Mouse (Mus musculus): ENCODE measurements around the gene Mcoln1. TPM values are rescaled to one million over a fixed set of nuclear protein-coding genes. Genes with fewer than 3 reads are reported as not detected.

Mcoln1 gene
- total RNA-seq, 1 experiment from 2014 or later: 80.5 TPM

- ATAC-seq (ENCODE audit: extremely low read depth, insufficient number of reproducible peaks, low FRiP score, poor library complexity, severe bottlenecking): no peak
These were observed 39.8 kb downstream of the Mcoln1 start for GRCm38 (mm10) chr8:3540076-3540475.

- no peak for ATAC-seq (ENCODE audit: extremely low read depth, insufficient number of reproducible peaks, low FRiP score, poor library complexity, severe bottlenecking)
These were observed 46.3 kb downstream of the Mcoln1 start for GRCm38 (mm10) chr8:3546511-3546910.

GRCm38 (mm10) chr8:3552240-3552639, 52.0 kb downstream of the Mcoln1 start:
- ATAC-seq (ENCODE audit: extremely low read depth, insufficient number of reproducible peaks, low FRiP score, poor library complexity, severe bottlenecking): no peak

- no peak for ATAC-seq (ENCODE audit: extremely low read depth, insufficient number of reproducible peaks, low FRiP score, poor library complexity, severe bottlenecking)
These were observed 55.9 kb downstream of the Mcoln1 start for GRCm38 (mm10) chr8:3556114-3556513.

Other genes starting within 250 kb of the Mcoln1 start
- gene Insr, start 220.8 kb upstream of the Mcoln1 start, total RNA-seq (2017): 28.7 and 32.2 TPM in 2 replicates
- gene A430078G23Rik, start 147.0 kb upstream of the Mcoln1 start, total RNA-seq (2017): 140 and 151 TPM in 2 replicates
- gene Arhgef18, start 107.5 kb upstream of the Mcoln1 start, total RNA-seq (2017): 179 and 187 TPM in 2 replicates
- 1.0 and 3.7 TPM in 2 replicates for gene Pex11g, start 32.8 kb upstream of the Mcoln1 start, total RNA-seq (2017)
- gene Tex45, start 29.6 kb upstream of the Mcoln1 start, total RNA-seq (2017): 0.61 TPM in 1 of 2 replicates, not detected in the other
- 3.6 and 4.1 TPM in 2 replicates for gene Zfp358, start 7.3 kb upstream of the Mcoln1 start, total RNA-seq (2017)
- 46.8 and 48.6 TPM in 2 replicates for gene Pnpla6, start 14.9 kb downstream of the Mcoln1 start, total RNA-seq (2017)
- gene C330021F23Rik, start 67.5 kb downstream of the Mcoln1 start, total RNA-seq (2017): not detected in 2 replicates
- not detected in 2 replicates for gene Camsap3, start 86.8 kb downstream of the Mcoln1 start, total RNA-seq (2017)
- 70.3 and 73.1 TPM in 2 replicates for gene Xab2, start 120.9 kb downstream of the Mcoln1 start, total RNA-seq (2017)
- gene Pet100, start 121.1 kb downstream of the Mcoln1 start, total RNA-seq (2017): 153 and 163 TPM in 2 replicates
- 0.86 TPM in 1 of 2 replicates, not detected in the other for gene Pcp2, start 125.1 kb downstream of the Mcoln1 start, total RNA-seq (2017)
- gene Stxbp2, start 130.5 kb downstream of the Mcoln1 start, total RNA-seq (2017): 223 and 277 TPM in 2 replicates
- 16.1 and 19.3 TPM in 2 replicates for gene Retn, start 155.3 kb downstream of the Mcoln1 start, total RNA-seq (2017)
- 214 and 229 TPM in 2 replicates for gene Mcemp1, start 165.3 kb downstream of the Mcoln1 start, total RNA-seq (2017)
- gene Fcor, start 171.9 kb downstream of the Mcoln1 start, total RNA-seq (2017): not detected in 2 replicates
- 41.5 and 45.5 TPM in 2 replicates for gene Trappc5, start 175.8 kb downstream of the Mcoln1 start, total RNA-seq (2017)
- gene Fcer2a, start 193.7 kb downstream of the Mcoln1 start, total RNA-seq (2017): 390 and 391 TPM in 2 replicates
- 0.58 and 0.74 TPM in 2 replicates for gene Clec4g, start 220.2 kb downstream of the Mcoln1 start, total RNA-seq (2017)
- 11.6 and 15.5 TPM in 2 replicates for gene Cd209a, start 248.5 kb downstream of the Mcoln1 start, total RNA-seq (2017)

Measured in neutrophil, adult 5-6 weeks (primary cell).